Mouse (Mus musculus) cerebellum, adult (tissue): ENCODE measurements around the gene Ehmt1.
"Not testable (repeated sequence)": the region's sequence is repeated elsewhere in the genome, so short reads cannot be mapped to it uniquely, and the experiment has no call there.

Source experiments
- ATAC-seq: cut with Nextera tagmentation; 2 replicates; pipeline ENCODE4 v1.9.2; 2017; ENCODE audit warnings: mild to moderate bottlenecking, moderate library complexity, mixed read lengths; ENCODE audit not compliant: insufficient number of reproducible peaks, low FRiP score, low TSS enrichment

Gene Ehmt1

GRCm38 (mm10) chr2:24918930-24919838 is at the start of gene Ehmt1:
Gene Ehmt1, minus strand, starts transcription at chr2:24919614.
- ATAC-seq, result peak; percentile 96

GRCm38 (mm10) chr2:24962304-24963000 is 43.0 kb upstream of the Ehmt1 start, which contains the start of gene Dph7:
Gene Dph7, plus strand, starts transcription at chr2:24962400.
- peak; percentile 83 for ATAC-seq

GRCm38 (mm10) chr2:24960910-24961309 is 41.5 kb upstream of the Ehmt1 start:
- no peak; the same call in 1 of the 2 replicates for ATAC-seq

- ATAC-seq, result no peak
Measured at GRCm38 (mm10) chr2:24952537-24953055, 33.2 kb upstream of the Ehmt1 start.

- no peak for ATAC-seq
Measured at GRCm38 (mm10) chr2:24950189-24950535, 30.7 kb upstream of the Ehmt1 start.

GRCm38 (mm10) chr2:24949421-24950188 is 30.2 kb upstream of the Ehmt1 start, which contains the start of gene Zmynd19:
Gene Zmynd19, plus strand, starts transcription at chr2:24949792.
- ATAC-seq, result peak; percentile 97

GRCm38 (mm10) chr2:24944304-24944703 is 24.9 kb upstream of the Ehmt1 start:
- not testable (repeated sequence) for ATAC-seq

- ATAC-seq, result no peak
Measured at GRCm38 (mm10) chr2:24942092-24942491, 22.7 kb upstream of the Ehmt1 start.

- peak; percentile 74 for ATAC-seq
Measured at GRCm38 (mm10) chr2:24935057-24935796, 15.8 kb upstream of the Ehmt1 start, which contains the start of gene Arrdc1. Gene Arrdc1, minus strand, starts transcription at chr2:24935252.

- peak; percentile 58 for ATAC-seq
Measured at GRCm38 (mm10) chr2:24934441-24934963, 15.1 kb upstream of the Ehmt1 start.

- ATAC-seq, result no peak
Measured at GRCm38 (mm10) chr2:24929593-24929992, 10.2 kb upstream of the Ehmt1 start.

GRCm38 (mm10) chr2:24929119-24929518 is 9.7 kb upstream of the Ehmt1 start:
- ATAC-seq, result no peak

GRCm38 (mm10) chr2:24927810-24928479 is 8.5 kb upstream of the Ehmt1 start:
- no peak for ATAC-seq

- ATAC-seq, result no peak
Measured at GRCm38 (mm10) chr2:24926965-24927358, 7.5 kb upstream of the Ehmt1 start.

- no peak for ATAC-seq
Measured at GRCm38 (mm10) chr2:24926345-24926964, 7.0 kb upstream of the Ehmt1 start.

- no peak for ATAC-seq
Measured at GRCm38 (mm10) chr2:24925284-24925683, 5.9 kb upstream of the Ehmt1 start.

- no peak for ATAC-seq
Measured at GRCm38 (mm10) chr2:24923561-24923960, 4.1 kb upstream of the Ehmt1 start.

GRCm38 (mm10) chr2:24919839-24920175 is 393 bp upstream of the Ehmt1 start:
- no peak for ATAC-seq
